Mouse (Mus musculus): Measurements from ENCODE around the gene Btc. TPM values are rescaled to one million over a fixed set of nuclear protein-coding genes. Genes with fewer than 3 reads are reported as not detected.

Btc gene
- polyA plus RNA-seq, 1 experiment from 2014 or later = 2.2 TPM

GRCm38 (mm10) chr5:91345681-91346080 is 57.1 kb downstream of the Btc start:
- H3K36me3 ChIP-seq (ENCODE audit: control insufficient read depth, insufficient read depth, low read length) = no peaks in the 10 kb centered on the region
- no peaks in the 10 kb centered on the region for H3K9me3 ChIP-seq (ENCODE audit: control insufficient read depth, low read length)
- H3K4me1 ChIP-seq (ENCODE audit: control insufficient read depth in 2 of 2, insufficient read depth in 2 of 2, low read length in 2 of 2) = no peaks in the 10 kb centered on the region
- no peaks in the 10 kb centered on the region for H3K27me3 ChIP-seq (ENCODE audit: control insufficient read depth, insufficient read depth, low read length)
- H3K9ac ChIP-seq (ENCODE audit: low read length) = no peak overlapping the region
- no peak overlapping the region for H3K4me2 ChIP-seq (ENCODE audit: low read length)
- H3K4me3 ChIP-seq (ENCODE audit: control insufficient read depth in 1 of 2, insufficient read depth in 1 of 2, low read depth in 1 of 2, low read length in 2 of 2) = no peak overlapping the region
- H3K27ac ChIP-seq (replicated peaks in 1 of 2; ENCODE audit: control insufficient read depth in 1 of 2, insufficient read depth in 1 of 2, low read depth in 2 of 2, low read length in 2 of 2) = no peak overlapping the region
- WGBS = 64% methylated on average over 5 of the region's 5 CpGs
- ATAC-seq (ENCODE audit: insufficient number of reproducible peaks, insufficient read depth, low FRiP score, low read depth) = no peak

- no peak overlapping the region for H3K9ac ChIP-seq (ENCODE audit: low read length)
- no peaks in the 10 kb centered on the region for H3K9me3 ChIP-seq (ENCODE audit: control insufficient read depth, low read length)
- no peak overlapping the region for H3K4me2 ChIP-seq (ENCODE audit: low read length)
- ATAC-seq (ENCODE audit: insufficient number of reproducible peaks, insufficient read depth, low FRiP score, low read depth) = no peak
- no peaks in the 10 kb centered on the region for H3K27me3 ChIP-seq (ENCODE audit: control insufficient read depth, insufficient read depth, low read length)
- no peak overlapping the region for H3K4me3 ChIP-seq (ENCODE audit: control insufficient read depth in 1 of 2, insufficient read depth in 1 of 2, low read depth in 1 of 2, low read length in 2 of 2)
- no peaks in the 10 kb centered on the region for H3K4me1 ChIP-seq (ENCODE audit: control insufficient read depth in 2 of 2, insufficient read depth in 2 of 2, low read length in 2 of 2)
- no peak overlapping the region for H3K27ac ChIP-seq (replicated peaks in 1 of 2; ENCODE audit: control insufficient read depth in 1 of 2, insufficient read depth in 1 of 2, low read depth in 2 of 2, low read length in 2 of 2)
- 89% methylated on average over 2 of the region's 2 CpGs for WGBS
- no peaks in the 10 kb centered on the region for H3K36me3 ChIP-seq (ENCODE audit: control insufficient read depth, insufficient read depth, low read length)
These were observed 57.7 kb downstream of the Btc start for GRCm38 (mm10) chr5:91345064-91345463.

DNA sequence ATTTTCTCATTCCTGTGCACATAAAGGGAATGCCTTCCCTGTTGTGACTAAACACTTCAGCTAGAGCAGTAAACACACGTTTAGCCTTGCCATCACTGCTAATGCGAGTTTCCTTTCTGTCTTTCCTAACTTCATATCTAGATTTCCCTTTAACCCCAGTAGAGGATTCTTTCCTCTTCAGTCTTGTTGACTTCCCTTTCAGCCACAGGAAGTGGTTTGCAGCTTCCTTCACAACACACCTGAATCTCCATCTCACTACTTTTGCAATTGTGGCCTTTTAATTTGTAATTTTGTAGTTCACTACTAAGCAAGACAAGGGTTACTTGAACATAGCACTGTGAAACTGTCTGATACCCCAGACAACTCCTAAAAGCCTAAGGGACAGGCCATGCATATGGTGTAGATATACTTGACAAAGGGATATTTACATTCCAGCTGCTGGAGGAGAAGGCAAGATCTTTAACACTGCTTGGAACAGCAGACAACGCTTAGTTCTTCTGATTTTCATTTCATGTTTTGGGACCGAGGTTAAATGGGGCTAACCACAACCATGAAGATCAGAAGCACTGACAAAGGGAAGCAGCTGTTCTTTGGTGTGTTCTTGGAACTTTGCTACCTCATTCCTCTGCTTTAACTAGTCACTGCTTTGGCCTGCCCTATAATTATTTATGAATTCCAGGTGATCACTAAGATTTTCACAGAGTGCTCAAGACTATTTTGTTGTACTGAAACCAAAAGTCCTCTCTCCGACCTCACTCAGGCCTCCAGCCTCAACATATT is 60.6 kb downstream of the Btc start:
- ATAC-seq (ENCODE audit: insufficient number of reproducible peaks, insufficient read depth, low FRiP score, low read depth) = no peak

GRCm38 (mm10) chr5:91334227-91334626 is 68.6 kb downstream of the Btc start:
- no peaks in the 10 kb centered on the region for H3K36me3 ChIP-seq (ENCODE audit: control insufficient read depth, insufficient read depth, low read length)
- WGBS = 77% methylated on average over 4 of the region's 4 CpGs
- ATAC-seq (ENCODE audit: insufficient number of reproducible peaks, insufficient read depth, low FRiP score, low read depth) = no peak
- no peak overlapping the region for H3K27ac ChIP-seq (replicated peaks in 1 of 2; ENCODE audit: control insufficient read depth in 1 of 2, insufficient read depth in 1 of 2, low read depth in 2 of 2, low read length in 2 of 2)
- H3K4me2 ChIP-seq (ENCODE audit: low read length) = no peak overlapping the region
- H3K9ac ChIP-seq (ENCODE audit: low read length) = no peak overlapping the region
- no peaks in the 10 kb centered on the region for H3K9me3 ChIP-seq (ENCODE audit: control insufficient read depth, low read length)
- no peak overlapping the region for H3K4me3 ChIP-seq (ENCODE audit: control insufficient read depth in 1 of 2, insufficient read depth in 1 of 2, low read depth in 1 of 2, low read length in 2 of 2)
- H3K27me3 ChIP-seq (ENCODE audit: control insufficient read depth, insufficient read depth, low read length) = no peaks in the 10 kb centered on the region
- H3K4me1 ChIP-seq (ENCODE audit: control insufficient read depth in 2 of 2, insufficient read depth in 2 of 2, low read length in 2 of 2) = no peaks in the 10 kb centered on the region

More for the DNA sequence above, 60.6 kb downstream of the Btc start:
- H3K4me2 ChIP-seq (ENCODE audit: low read length) = no peak overlapping the region
- no peaks in the 10 kb centered on the region for H3K9me3 ChIP-seq (ENCODE audit: control insufficient read depth, low read length)
- no peaks in the 10 kb centered on the region for H3K4me1 ChIP-seq (ENCODE audit: control insufficient read depth in 2 of 2, insufficient read depth in 2 of 2, low read length in 2 of 2)
- no peak overlapping the region for H3K4me3 ChIP-seq (ENCODE audit: control insufficient read depth in 1 of 2, insufficient read depth in 1 of 2, low read depth in 1 of 2, low read length in 2 of 2)
- 72% methylated on average over 5 of the region's 5 CpGs for WGBS
- no peaks in the 10 kb centered on the region for H3K27me3 ChIP-seq (ENCODE audit: control insufficient read depth, insufficient read depth, low read length)
- H3K27ac ChIP-seq (replicated peaks in 1 of 2; ENCODE audit: control insufficient read depth in 1 of 2, insufficient read depth in 1 of 2, low read depth in 2 of 2, low read length in 2 of 2) = no peak overlapping the region
- H3K9ac ChIP-seq (ENCODE audit: low read length) = no peak overlapping the region
- H3K36me3 ChIP-seq (ENCODE audit: control insufficient read depth, insufficient read depth, low read length) = no peaks in the 10 kb centered on the region

GRCm38 (mm10) chr5:91332079-91332865 is 70.5 kb downstream of the Btc start:
- no peaks in the 10 kb centered on the region for H3K4me1 ChIP-seq (ENCODE audit: control insufficient read depth in 2 of 2, insufficient read depth in 2 of 2, low read length in 2 of 2)
- 79% methylated on average over 4 of the region's 4 CpGs for WGBS
- no peaks in the 10 kb centered on the region for H3K27me3 ChIP-seq (ENCODE audit: control insufficient read depth, insufficient read depth, low read length)
- H3K36me3 ChIP-seq (ENCODE audit: control insufficient read depth, insufficient read depth, low read length) = no peaks in the 10 kb centered on the region
- H3K4me3 ChIP-seq (ENCODE audit: control insufficient read depth in 1 of 2, insufficient read depth in 1 of 2, low read depth in 1 of 2, low read length in 2 of 2) = no peak overlapping the region
- no peaks in the 10 kb centered on the region for H3K9me3 ChIP-seq (ENCODE audit: control insufficient read depth, low read length)
- no peak overlapping the region for H3K4me2 ChIP-seq (ENCODE audit: low read length)
- no peak overlapping the region for H3K9ac ChIP-seq (ENCODE audit: low read length)
- ATAC-seq (ENCODE audit: insufficient number of reproducible peaks, insufficient read depth, low FRiP score, low read depth) = no peak
- no peak overlapping the region for H3K27ac ChIP-seq (replicated peaks in 1 of 2; ENCODE audit: control insufficient read depth in 1 of 2, insufficient read depth in 1 of 2, low read depth in 2 of 2, low read length in 2 of 2)

DNA sequence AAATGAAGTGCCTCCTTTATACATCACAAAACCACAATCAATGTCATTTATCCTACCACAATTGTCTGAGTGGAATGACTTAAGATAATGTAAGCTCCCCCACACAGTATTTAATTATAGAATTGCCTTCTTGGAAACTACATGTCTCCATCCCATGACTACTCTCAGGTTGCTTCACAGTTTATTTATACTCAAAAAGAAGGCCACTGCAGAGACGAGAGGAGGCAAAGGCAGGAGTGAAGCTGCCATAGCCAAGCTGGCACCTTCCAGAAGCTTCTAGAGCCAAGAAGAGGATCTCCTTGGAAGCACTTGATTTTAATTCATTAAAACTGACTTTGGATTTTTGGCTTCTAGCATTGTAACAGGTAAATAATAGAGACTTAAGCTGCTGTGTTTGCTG is 81.0 kb downstream of the Btc start:
- ATAC-seq (ENCODE audit: insufficient number of reproducible peaks, insufficient read depth, low FRiP score, low read depth) = no peak
- no peaks in the 10 kb centered on the region for H3K27me3 ChIP-seq (ENCODE audit: control insufficient read depth, insufficient read depth, low read length)
- H3K36me3 ChIP-seq (ENCODE audit: control insufficient read depth, insufficient read depth, low read length) = no peaks in the 10 kb centered on the region
- no peak overlapping the region for H3K9ac ChIP-seq (ENCODE audit: low read length)
- H3K4me1 ChIP-seq (ENCODE audit: control insufficient read depth in 2 of 2, insufficient read depth in 2 of 2, low read length in 2 of 2) = no peaks in the 10 kb centered on the region
- H3K9me3 ChIP-seq (ENCODE audit: control insufficient read depth, low read length) = no peaks in the 10 kb centered on the region
- no peak overlapping the region for H3K4me2 ChIP-seq (ENCODE audit: low read length)
- no peak overlapping the region for H3K27ac ChIP-seq (replicated peaks in 1 of 2; ENCODE audit: control insufficient read depth in 1 of 2, insufficient read depth in 1 of 2, low read depth in 2 of 2, low read length in 2 of 2)
- 53% methylated on average over 1 of the region's 1 CpGs for WGBS
- H3K4me3 ChIP-seq (ENCODE audit: control insufficient read depth in 1 of 2, insufficient read depth in 1 of 2, low read depth in 1 of 2, low read length in 2 of 2) = no peak overlapping the region

- Histone ChIP-seq H3K4me3 (ENCODE audit: control insufficient read depth in 1 of 2, insufficient read depth in 1 of 2, low read depth in 1 of 2, low read length in 2 of 2) (no peak overlapping the region), H3K9me3 (ENCODE audit: control insufficient read depth, low read length) (no peaks in the 10 kb centered on the region), H3K9ac (ENCODE audit: low read length) (no peak overlapping the region), H3K4me2 (ENCODE audit: low read length) (no peak overlapping the region), H3K36me3 (ENCODE audit: control insufficient read depth, insufficient read depth, low read length) (no peaks in the 10 kb centered on the region), H3K4me1 (ENCODE audit: control insufficient read depth in 2 of 2, insufficient read depth in 2 of 2, low read length in 2 of 2) (no peaks in the 10 kb centered on the region), H3K27me3 (ENCODE audit: control insufficient read depth, insufficient read depth, low read length) (no peaks in the 10 kb centered on the region), H3K27ac (replicated peaks in 1 of 2; ENCODE audit: control insufficient read depth in 1 of 2, insufficient read depth in 1 of 2, low read depth in 2 of 2, low read length in 2 of 2) (no peak overlapping the region)
- 75% methylated on average over 4 of the region's 4 CpGs for WGBS
- ATAC-seq (ENCODE audit: insufficient number of reproducible peaks, insufficient read depth, low FRiP score, low read depth) = no peak
These were observed 82.4 kb downstream of the Btc start for GRCm38 (mm10) chr5:91320348-91320747.
